In the genomic region with DNA sequence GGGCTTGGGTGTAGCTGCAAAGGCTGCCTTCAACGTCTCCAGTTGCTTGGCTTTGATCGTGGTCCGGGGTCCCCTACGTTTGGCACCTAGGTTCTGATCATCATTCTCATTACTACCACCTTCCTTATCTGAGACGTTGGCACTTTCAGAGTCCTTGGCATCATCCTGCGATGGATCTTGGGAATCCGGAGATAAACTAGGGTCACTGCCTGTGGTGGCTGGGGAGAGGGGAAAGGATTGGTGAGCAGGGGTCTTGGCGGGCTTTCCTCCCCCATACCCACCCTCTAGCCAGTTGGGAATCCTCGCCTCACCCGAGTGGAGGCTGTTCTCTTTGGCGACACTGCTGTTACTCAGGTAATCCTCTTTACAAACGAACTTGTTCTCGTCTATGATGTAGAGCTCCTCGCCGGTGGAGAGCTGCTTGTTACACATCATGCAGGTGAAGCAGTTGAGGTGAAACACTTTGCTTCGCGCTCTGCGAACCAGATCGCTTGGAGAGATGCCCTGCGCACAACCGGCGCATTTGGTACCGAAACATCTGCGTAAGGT, we compare ENCODE assay signal across 11 mouse cellular contexts. TPM values are rescaled to one million over a fixed set of nuclear protein-coding genes. Genes with fewer than 3 reads are reported as not detected.
DNase-seq lines count a peak whose midpoint lies in the region; ATAC-seq and TF ChIP-seq lines count a peak whose summit lies in the region.
"Had no signal": no experiment of that assay in that cellular context is flagged by ENCODE, and none has a peak within 500 bp of the region (broad histone marks: within the 10 kb centered on the region; RNA-seq: fewer than 3 reads in every experiment).

No protein-coding gene starts in this region.

- no peak overlapping the region for H3K9ac ChIP-seq in liver, embryonic 15.5 days
- H3K9ac ChIP-seq in embryonic facial prominence, embryonic 11.5 days (replicated peaks; ENCODE audit: low read length), result no peak overlapping the region
- H3K9ac ChIP-seq in hindbrain, postnatal 0 days (replicated peaks; ENCODE audit: low read length), result peak overlapping the region; percentile 69
- H3K9ac ChIP-seq in midbrain, postnatal 0 days (replicated peaks; ENCODE audit: low read length, poor library complexity, severe bottlenecking), result peak overlapping the region; percentile 64; the same call in 1 of the 2 replicates

- no peak for ATAC-seq in liver, embryonic 15.5 days (ENCODE audit: insufficient read depth)
- no peak for ATAC-seq in embryonic facial prominence, embryonic 11.5 days (replicated peaks; ENCODE audit: insufficient number of reproducible peaks, low FRiP score, low TSS enrichment, low read depth)
- no peak for ATAC-seq in hindbrain, postnatal 0 days
- ATAC-seq in midbrain, postnatal 0 days (ENCODE audit: low FRiP score), result no peak

- peaks cover 33% of the 10 kb centered on the region for H3K4me1 ChIP-seq in liver, embryonic 15.5 days (replicated peaks)
- peaks cover 7% of the 10 kb centered on the region for H3K4me1 ChIP-seq in embryonic facial prominence, embryonic 11.5 days (ENCODE audit: control insufficient read depth, insufficient read depth, low read length)
- H3K4me1 ChIP-seq in hindbrain, postnatal 0 days (ENCODE audit: insufficient read depth, low read length), result peaks cover 4% of the 10 kb centered on the region; the same call in 1 of the 2 replicates
- H3K4me1 ChIP-seq in midbrain, postnatal 0 days (ENCODE audit: insufficient read depth, low read length), result no peaks in the 10 kb centered on the region

- H3K27me3 ChIP-seq in liver, embryonic 15.5 days, result peaks cover 97% of the 10 kb centered on the region
- H3K27me3 ChIP-seq in embryonic facial prominence, embryonic 11.5 days (ENCODE audit: control insufficient read depth, insufficient read depth, low read length), result peaks cover 74% of the 10 kb centered on the region
- peaks cover 23% of the 10 kb centered on the region for H3K27me3 ChIP-seq in hindbrain, postnatal 0 days (ENCODE audit: insufficient read depth, low read length)
- peaks cover 34% of the 10 kb centered on the region for H3K27me3 ChIP-seq in midbrain, postnatal 0 days (ENCODE audit: insufficient read depth, low read length)

- DNase-seq in liver, result no peak
- DNase-seq in embryonic facial prominence, embryonic 11.5 days (ENCODE audit: low spot score), result peak; percentile 5
- no peak for DNase-seq in hindbrain, postnatal 0 days (ENCODE audit: low spot score)
- DNase-seq in midbrain, postnatal 0 days (ENCODE audit: low spot score), result no peak
- DNase-seq in urinary bladder, postnatal 25 days (ENCODE audit: low spot score), result no peak
- DNase-seq in heart, postnatal 10 days, result no peak
- DNase-seq in left cerebral cortex, adult 18-20 months (ENCODE audit: low spot score in 2 of 2), result no peak
- DNase-seq: right cerebral cortex, adult 18-20 months had no signal

- H3K27ac ChIP-seq in liver, embryonic 15.5 days (replicated peaks), result no peak overlapping the region
- H3K27ac ChIP-seq in embryonic facial prominence, embryonic 11.5 days (replicated peaks; ENCODE audit: low read depth, low read length), result no peak overlapping the region
- H3K27ac ChIP-seq in hindbrain, postnatal 0 days, result peak overlapping the region; percentile 77
- H3K27ac ChIP-seq in midbrain, postnatal 0 days (ENCODE audit: low read depth, low read length), result peak overlapping the region; percentile 67; the same call in 1 of the 2 replicates
- H3K27ac ChIP-seq: macrophage had no signal

- H3K9me3 ChIP-seq in liver, embryonic 15.5 days (replicated peaks), result no peaks in the 10 kb centered on the region
- no peaks in the 10 kb centered on the region for H3K9me3 ChIP-seq in embryonic facial prominence, embryonic 11.5 days (replicated peaks; ENCODE audit: control insufficient read depth, low read length)
- H3K9me3 ChIP-seq in hindbrain, postnatal 0 days (ENCODE audit: low read length), result no peaks in the 10 kb centered on the region
- H3K9me3 ChIP-seq in midbrain, postnatal 0 days (ENCODE audit: low read length), result no peaks in the 10 kb centered on the region

- no peaks in the 10 kb centered on the region for H3K36me3 ChIP-seq in liver, embryonic 15.5 days (replicated peaks)
- no peaks in the 10 kb centered on the region for H3K36me3 ChIP-seq in embryonic facial prominence, embryonic 11.5 days (replicated peaks; ENCODE audit: control insufficient read depth, insufficient read depth, low read depth, low read length)
- no peaks in the 10 kb centered on the region for H3K36me3 ChIP-seq in hindbrain, postnatal 0 days (ENCODE audit: insufficient read depth, low read length)
- H3K36me3 ChIP-seq in midbrain, postnatal 0 days (ENCODE audit: insufficient read depth, low read length), result no peaks in the 10 kb centered on the region

- H3K4me3 ChIP-seq in liver, embryonic 15.5 days (replicated peaks), result no peak overlapping the region
- H3K4me3 ChIP-seq in embryonic facial prominence, embryonic 11.5 days (ENCODE audit: low read depth, low read length), result no peak overlapping the region
- peak overlapping the region; percentile 56 for H3K4me3 ChIP-seq in hindbrain, postnatal 0 days (ENCODE audit: low read length)
- peak overlapping the region; percentile 49 for H3K4me3 ChIP-seq in midbrain, postnatal 0 days (ENCODE audit: low read depth, low read length)

- intact Hi-C loops in heart, postnatal 10 days (cut with DNase I), result no loop called here

- H3K4me2 ChIP-seq in liver, embryonic 15.5 days, result peak overlapping the region; percentile 56; the same call in 1 of the 2 replicates
- H3K4me2 ChIP-seq in embryonic facial prominence, embryonic 11.5 days (ENCODE audit: low read depth, low read length), result no peak overlapping the region
- peak overlapping the region; percentile 68 for H3K4me2 ChIP-seq in hindbrain, postnatal 0 days (ENCODE audit: low read depth, low read length)
- peak overlapping the region; percentile 44 for H3K4me2 ChIP-seq in midbrain, postnatal 0 days (ENCODE audit: low read depth, low read length, poor library complexity, severe bottlenecking)

- no peak for TF ChIP-seq CTCF in hindbrain, postnatal 0 days (IDR thresholded peaks at IDR 0.05; ENCODE audit: low read depth)
- TF ChIP-seq CTCF in midbrain, postnatal 0 days (IDR thresholded peaks at IDR 0.05), result no peak

- 15% methylated on average over 24 of the region's 24 CpGs for WGBS in liver, embryonic 15.5 days (ENCODE audit: insufficient replicate concordance)
- WGBS in embryonic facial prominence, embryonic 11.5 days, result 7% methylated on average over 24 of the region's 24 CpGs
- 10% methylated on average over 24 of the region's 24 CpGs for WGBS in hindbrain, postnatal 0 days
- 6% methylated on average over 24 of the region's 24 CpGs for WGBS in midbrain, postnatal 0 days

RNA-seq across cellular contexts. Expression of gene Lhx1, which starts 3.5 kb away (rescaled TPM):
- polyA plus RNA-seq in liver, embryonic 15.5 days (2015; fragmentation: Nextera tagmentation; extraction: Ambion mirVana), result 0.05 TPM in 1 of 2 replicates, not detected in the other
- 2.6 and 4.7 TPM in 2 replicates for polyA plus RNA-seq in embryonic facial prominence, embryonic 11.5 days (2014; fragmentation: Nextera tagmentation; extraction: Ambion mirVana)
- 49.7 and 52.0 TPM in 2 replicates for total RNA-seq in hindbrain, postnatal 0 days (2014; rRNA removed)
- polyA plus RNA-seq in hindbrain, postnatal 0 days (2015; fragmentation: Nextera tagmentation; extraction: Ambion mirVana), result 28.9 and 32.0 TPM in 2 replicates
- 34.2 and 44.9 TPM in 2 replicates for total RNA-seq in midbrain, postnatal 0 days (2014; rRNA removed)
- 21.3 and 22.5 TPM in 2 replicates for polyA plus RNA-seq in midbrain, postnatal 0 days (2015; fragmentation: Nextera tagmentation; extraction: Ambion mirVana)
- total RNA-seq in heart, postnatal 10 days (2021), result not detected
- total RNA-seq in left cerebral cortex, adult 18-20 months (2021), result not detected
- total RNA-seq: gastrocnemius, postnatal 10 days had no signal
- polyA plus RNA-seq: macrophage had no signal

RNA-seq across cellular contexts. Expression of gene Aatf, which starts 8.5 kb away (rescaled TPM):
- 25.1 and 26.4 TPM in 2 replicates for polyA plus RNA-seq in liver, embryonic 15.5 days (2015; fragmentation: Nextera tagmentation; extraction: Ambion mirVana)
- polyA plus RNA-seq in embryonic facial prominence, embryonic 11.5 days (2014; fragmentation: Nextera tagmentation; extraction: Ambion mirVana), result 52.7 and 56.6 TPM in 2 replicates
- total RNA-seq in hindbrain, postnatal 0 days (2014; rRNA removed), result 17.2 and 36.0 TPM in 2 replicates
- 42.7 and 44.4 TPM in 2 replicates for polyA plus RNA-seq in hindbrain, postnatal 0 days (2015; fragmentation: Nextera tagmentation; extraction: Ambion mirVana)
- total RNA-seq in midbrain, postnatal 0 days (2014; rRNA removed), result 24.8 and 27.3 TPM in 2 replicates
- 34.9 and 39.2 TPM in 2 replicates for polyA plus RNA-seq in midbrain, postnatal 0 days (2015; fragmentation: Nextera tagmentation; extraction: Ambion mirVana)
- 10 to 100 TPM; 14.9 to 15.0 TPM for total RNA-seq in heart, postnatal 10 days (2021)
- 10 to 100 TPM; 21.1 to 21.9 TPM for total RNA-seq in left cerebral cortex, adult 18-20 months (2021)

Comparison
In these comparisons a context has a peak if more than half of its experiments do, and no peak if none do; other contexts are left out.
1. H3K27ac ChIP-seq: peak in hindbrain, postnatal 0 days (single experiment) and midbrain, postnatal 0 days (single experiment); none in liver, embryonic 15.5 days (single experiment) and embryonic facial prominence, embryonic 11.5 days (single experiment).
2. H3K4me3 ChIP-seq: peak in hindbrain, postnatal 0 days (single experiment) and midbrain, postnatal 0 days (single experiment); none in liver, embryonic 15.5 days (single experiment) and embryonic facial prominence, embryonic 11.5 days (single experiment).
3. H3K9ac ChIP-seq: peak in hindbrain, postnatal 0 days (single experiment) and midbrain, postnatal 0 days (single experiment); none in liver, embryonic 15.5 days (single experiment) and embryonic facial prominence, embryonic 11.5 days (single experiment).
4. RNA of gene Lhx1, which starts 3.5 kb away (total RNA-seq): 49.7 to 52.0 TPM in hindbrain, postnatal 0 days and 34.2 to 44.9 TPM in midbrain, postnatal 0 days; not detected in left cerebral cortex, adult 18-20 months and not detected in heart, postnatal 10 days; every median in the first group is over 10 times any median in the second.